Mouse (Mus musculus) G1E (cell line): ENCODE results near the gene Tulp1.

ENCODE experiments used
- CTCF ChIP-seq: IDR thresholded peaks from 2 replicates; pipeline ENCODE4 v1.5.1; 2012; ENCODE audit warnings: low read depth, low read length, inconsistent platforms, mixed read lengths
- POLR2AphosphoS5 ChIP-seq: IDR thresholded peaks from 2 replicates; pipeline ENCODE4 v1.6.1; 2012; ENCODE audit warnings: low read depth, low read length, inconsistent platforms; ENCODE audit not compliant: insufficient replicate concordance
- TAL1 ChIP-seq: conservative IDR thresholded peaks from 2 replicates; pipeline ENCODE4 v1.6.1; 2012; ENCODE audit warnings: low read depth, low read length, inconsistent platforms, mixed read lengths

DNA sequence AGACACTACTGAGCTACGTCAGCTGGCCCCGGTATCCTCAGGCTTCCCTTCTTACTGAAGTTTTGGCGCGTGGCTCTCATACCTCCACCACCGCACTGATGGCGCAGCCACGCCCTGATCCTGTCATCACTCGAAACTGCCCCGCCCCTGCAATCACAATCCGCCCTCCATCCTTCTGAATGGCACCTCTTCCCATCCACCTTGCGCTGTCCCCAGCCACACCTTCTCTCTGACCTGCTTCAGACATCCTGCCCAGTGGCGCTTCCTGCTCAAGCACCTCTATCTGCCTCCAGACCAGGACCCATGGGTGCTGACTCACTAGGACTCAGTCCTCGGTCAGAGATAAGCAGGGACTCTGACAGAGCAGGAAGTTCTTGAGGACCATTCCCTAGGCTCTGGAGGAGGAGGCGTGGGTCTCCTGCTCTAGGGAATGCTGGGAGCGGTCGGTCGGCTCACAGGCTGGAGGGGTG lies 10.6 kb upstream of the Tulp1 start:
- no peak for TF ChIP-seq CTCF
- no peak for TF ChIP-seq POLR2AphosphoS5
- TF ChIP-seq TAL1 = no peak
